Mouse (Mus musculus): ENCODE measurements around the gene Sgk2. TPM values are rescaled to one million over a fixed set of nuclear protein-coding genes. Genes with fewer than 3 reads are reported as not detected.

The Sgk2 gene
- polyA plus RNA-seq, 1 experiment from 2014 or later: not detected

DNA sequence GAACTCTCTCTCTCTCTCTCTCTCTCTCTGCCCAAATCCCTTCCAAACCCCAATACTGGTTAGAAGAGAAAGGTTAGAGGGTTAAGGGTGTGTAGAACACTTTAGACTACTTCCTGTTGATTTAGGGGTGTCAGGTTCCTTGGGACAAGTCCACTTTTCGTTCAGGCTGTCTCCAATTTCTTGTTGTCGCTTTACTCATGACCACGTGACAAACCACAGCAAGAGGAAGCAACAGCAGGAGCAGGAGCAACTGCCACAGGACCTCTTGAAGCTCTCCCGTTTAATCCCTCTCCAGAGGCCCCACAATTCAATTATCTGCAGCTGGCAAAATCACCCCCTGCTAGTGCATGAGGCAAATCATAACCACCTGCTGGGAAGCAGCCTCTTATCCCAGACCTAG is 45.5 kb downstream of the Sgk2 start:
- Histone ChIP-seq H3K4me1 (ENCODE audit: control insufficient read depth, insufficient read depth, low read length) (peaks cover 4% of the 10 kb centered on the region; the same call in 1 of the 2 replicates), H3K9ac (ENCODE audit: low read depth, low read length) (no peak overlapping the region), H3K4me2 (no peak overlapping the region), H3K9me3 (replicated peaks; ENCODE audit: control insufficient read depth, low read length) (no peaks in the 10 kb centered on the region), H3K27me3 (ENCODE audit: control insufficient read depth, insufficient read depth, low read length) (no peaks in the 10 kb centered on the region), H3K4me3 (ENCODE audit: low read depth, low read length) (no peak overlapping the region), H3K27ac (ENCODE audit: low read depth, low read length) (no peak overlapping the region), H3K36me3 (ENCODE audit: control insufficient read depth, insufficient read depth, low read length) (peaks cover 16% of the 10 kb centered on the region)
- no peak for ATAC-seq (replicated peaks; ENCODE audit: insufficient number of reproducible peaks, low FRiP score, low TSS enrichment)
- WGBS (ENCODE audit: insufficient replicate concordance): 44% methylated on average over 4 of the region's 4 CpGs

- no peak overlapping the region for H3K4me2 ChIP-seq
These were observed 52.8 kb downstream of the Sgk2 start for GRCm38 (mm10) chr2:163039940-163040339.

GRCm38 (mm10) chr2:163048125-163048524 is 61.0 kb downstream of the Sgk2 start:
- Histone ChIP-seq H3K4me1 (ENCODE audit: control insufficient read depth, insufficient read depth, low read length) (peaks cover 4% of the 10 kb centered on the region), H3K4me2 (peak overlapping the region; percentile 56), H3K9me3 (replicated peaks; ENCODE audit: control insufficient read depth, low read length) (no peaks in the 10 kb centered on the region), H3K27ac (ENCODE audit: low read depth, low read length) (no peak overlapping the region), H3K36me3 (ENCODE audit: control insufficient read depth, insufficient read depth, low read length) (peaks cover 11% of the 10 kb centered on the region; the same call in 1 of the 2 replicates), H3K27me3 (ENCODE audit: control insufficient read depth, insufficient read depth, low read length) (no peaks in the 10 kb centered on the region), H3K9ac (ENCODE audit: low read depth, low read length) (0 out of 2 replicates have a peak overlapping the region, but pooled peaks have one; percentile 28), H3K4me3 (ENCODE audit: low read depth, low read length) (peak overlapping the region; percentile 8; the same call in 1 of the 2 replicates)
- WGBS (ENCODE audit: insufficient replicate concordance): 3% methylated on average over 10 of the region's 10 CpGs
- ATAC-seq (replicated peaks; ENCODE audit: insufficient number of reproducible peaks, low FRiP score, low TSS enrichment): 0 out of 2 replicates have a peak, but pooled peaks have one; percentile 46

More at GRCm38 (mm10) chr2:163039940-163040339, 52.8 kb downstream of the Sgk2 start:
- 80% methylated on average over 7 of the region's 7 CpGs for WGBS (ENCODE audit: insufficient replicate concordance)
- no peak overlapping the region for H3K4me3 ChIP-seq (ENCODE audit: low read depth, low read length)
- H3K27ac ChIP-seq (ENCODE audit: low read depth, low read length): no peak overlapping the region
- H3K27me3 ChIP-seq (ENCODE audit: control insufficient read depth, insufficient read depth, low read length): no peaks in the 10 kb centered on the region
- peaks cover 35% of the 10 kb centered on the region for H3K36me3 ChIP-seq (ENCODE audit: control insufficient read depth, insufficient read depth, low read length)
- H3K9ac ChIP-seq (ENCODE audit: low read depth, low read length): no peak overlapping the region
- peaks cover 4% of the 10 kb centered on the region; the same call in 1 of the 2 replicates for H3K4me1 ChIP-seq (ENCODE audit: control insufficient read depth, insufficient read depth, low read length)
- H3K9me3 ChIP-seq (replicated peaks; ENCODE audit: control insufficient read depth, low read length): no peaks in the 10 kb centered on the region
- no peak for ATAC-seq (replicated peaks; ENCODE audit: insufficient number of reproducible peaks, low FRiP score, low TSS enrichment)

DNA sequence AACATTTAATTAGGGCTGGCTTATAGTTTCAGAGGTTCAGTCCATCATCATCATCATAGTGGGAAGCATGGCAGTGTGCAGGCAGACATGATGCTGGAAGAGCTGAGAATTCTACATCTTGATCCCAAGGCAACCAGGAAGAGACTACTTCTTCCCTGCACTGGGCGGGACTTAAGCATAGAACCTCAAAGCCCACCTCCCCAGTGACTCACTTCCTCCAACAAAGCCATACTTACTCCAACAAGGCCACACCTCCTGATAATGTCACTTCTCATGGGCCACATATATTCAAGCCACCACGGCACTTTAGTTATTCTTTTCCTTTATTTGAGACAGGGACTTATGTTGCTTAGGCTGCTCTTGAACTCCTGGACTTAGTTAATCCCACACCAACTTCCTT is 62.0 kb downstream of the Sgk2 start:
- H3K4me1 ChIP-seq (ENCODE audit: control insufficient read depth, insufficient read depth, low read length): peaks cover 9% of the 10 kb centered on the region
- no peak overlapping the region for H3K27ac ChIP-seq (ENCODE audit: low read depth, low read length)
- H3K4me2 ChIP-seq: no peak overlapping the region
- no peaks in the 10 kb centered on the region for H3K9me3 ChIP-seq (replicated peaks; ENCODE audit: control insufficient read depth, low read length)
- WGBS (ENCODE audit: insufficient replicate concordance): 82% methylated on average over 2 of the region's 2 CpGs
- H3K36me3 ChIP-seq (ENCODE audit: control insufficient read depth, insufficient read depth, low read length): peaks cover 8% of the 10 kb centered on the region; the same call in 1 of the 2 replicates
- no peak overlapping the region for H3K9ac ChIP-seq (ENCODE audit: low read depth, low read length)
- H3K27me3 ChIP-seq (ENCODE audit: control insufficient read depth, insufficient read depth, low read length): no peaks in the 10 kb centered on the region
- no peak overlapping the region for H3K4me3 ChIP-seq (ENCODE audit: low read depth, low read length)
- ATAC-seq (replicated peaks; ENCODE audit: insufficient number of reproducible peaks, low FRiP score, low TSS enrichment): no peak

- Histone ChIP-seq H3K4me1 (ENCODE audit: control insufficient read depth, insufficient read depth, low read length) (peaks cover 26% of the 10 kb centered on the region), H3K27me3 (ENCODE audit: control insufficient read depth, insufficient read depth, low read length) (no peaks in the 10 kb centered on the region), H3K4me3 (ENCODE audit: low read depth, low read length) (no peak overlapping the region), H3K9ac (ENCODE audit: low read depth, low read length) (no peak overlapping the region), H3K4me2 (no peak overlapping the region), H3K36me3 (ENCODE audit: control insufficient read depth, insufficient read depth, low read length) (no peaks in the 10 kb centered on the region; the same call in 1 of the 2 replicates), H3K27ac (ENCODE audit: low read depth, low read length) (no peak overlapping the region), H3K9me3 (replicated peaks; ENCODE audit: control insufficient read depth, low read length) (no peaks in the 10 kb centered on the region)
- WGBS (ENCODE audit: insufficient replicate concordance): 82% methylated on average over 1 of the region's 1 CpGs
- no peak for ATAC-seq (replicated peaks; ENCODE audit: insufficient number of reproducible peaks, low FRiP score, low TSS enrichment)
These were observed 64.6 kb downstream of the Sgk2 start for GRCm38 (mm10) chr2:163051691-163052090.

DNA sequence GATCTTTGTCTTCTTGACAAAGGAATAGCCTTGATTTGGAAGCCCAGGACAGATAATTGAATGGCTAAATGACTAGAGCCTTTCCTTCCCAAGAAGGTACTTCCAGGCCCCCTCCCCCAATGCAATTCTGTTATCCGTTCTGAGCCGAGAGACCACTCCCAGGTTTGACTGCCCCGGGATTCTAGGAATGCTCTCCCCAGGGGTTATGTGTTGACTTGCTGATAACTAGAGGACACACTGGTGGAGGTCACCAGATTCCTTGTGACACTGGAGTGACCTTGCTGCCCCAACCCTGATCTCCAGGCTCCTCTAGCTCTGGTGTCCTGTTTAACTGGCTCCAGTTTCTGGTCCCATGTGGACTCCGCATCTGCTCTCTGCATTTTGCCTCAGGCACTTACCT is 65.0 kb downstream of the Sgk2 start:
- Histone ChIP-seq H3K9ac (ENCODE audit: low read depth, low read length) (no peak overlapping the region), H3K4me3 (ENCODE audit: low read depth, low read length) (no peak overlapping the region)

GRCm38 (mm10) chr2:163052826-163053225 is 65.7 kb downstream of the Sgk2 start:
- H3K27me3 ChIP-seq (ENCODE audit: control insufficient read depth, insufficient read depth, low read length): no peaks in the 10 kb centered on the region
- H3K9me3 ChIP-seq (replicated peaks; ENCODE audit: control insufficient read depth, low read length): no peaks in the 10 kb centered on the region
- no peak for ATAC-seq (replicated peaks; ENCODE audit: insufficient number of reproducible peaks, low FRiP score, low TSS enrichment)
- H3K9ac ChIP-seq (ENCODE audit: low read depth, low read length): no peak overlapping the region
- peaks cover 27% of the 10 kb centered on the region for H3K4me1 ChIP-seq (ENCODE audit: control insufficient read depth, insufficient read depth, low read length)
- H3K36me3 ChIP-seq (ENCODE audit: control insufficient read depth, insufficient read depth, low read length): no peaks in the 10 kb centered on the region
- no peak overlapping the region for H3K4me3 ChIP-seq (ENCODE audit: low read depth, low read length)
- H3K4me2 ChIP-seq: no peak overlapping the region
- H3K27ac ChIP-seq (ENCODE audit: low read depth, low read length): no peak overlapping the region
- 65% methylated on average over 4 of the region's 4 CpGs for WGBS (ENCODE audit: insufficient replicate concordance)

More for the DNA sequence above, 65.0 kb downstream of the Sgk2 start:
- H3K27me3 ChIP-seq (ENCODE audit: control insufficient read depth, insufficient read depth, low read length): no peaks in the 10 kb centered on the region
- no peaks in the 10 kb centered on the region for H3K9me3 ChIP-seq (replicated peaks; ENCODE audit: control insufficient read depth, low read length)
- 11% methylated on average over 4 of the region's 4 CpGs for WGBS (ENCODE audit: insufficient replicate concordance)
- H3K4me1 ChIP-seq (ENCODE audit: control insufficient read depth, insufficient read depth, low read length): peaks cover 27% of the 10 kb centered on the region
- H3K27ac ChIP-seq (ENCODE audit: low read depth, low read length): no peak overlapping the region
- H3K4me2 ChIP-seq: no peak overlapping the region
- no peaks in the 10 kb centered on the region; the same call in 1 of the 2 replicates for H3K36me3 ChIP-seq (ENCODE audit: control insufficient read depth, insufficient read depth, low read length)
- no peak for ATAC-seq (replicated peaks; ENCODE audit: insufficient number of reproducible peaks, low FRiP score, low TSS enrichment)

DNA sequence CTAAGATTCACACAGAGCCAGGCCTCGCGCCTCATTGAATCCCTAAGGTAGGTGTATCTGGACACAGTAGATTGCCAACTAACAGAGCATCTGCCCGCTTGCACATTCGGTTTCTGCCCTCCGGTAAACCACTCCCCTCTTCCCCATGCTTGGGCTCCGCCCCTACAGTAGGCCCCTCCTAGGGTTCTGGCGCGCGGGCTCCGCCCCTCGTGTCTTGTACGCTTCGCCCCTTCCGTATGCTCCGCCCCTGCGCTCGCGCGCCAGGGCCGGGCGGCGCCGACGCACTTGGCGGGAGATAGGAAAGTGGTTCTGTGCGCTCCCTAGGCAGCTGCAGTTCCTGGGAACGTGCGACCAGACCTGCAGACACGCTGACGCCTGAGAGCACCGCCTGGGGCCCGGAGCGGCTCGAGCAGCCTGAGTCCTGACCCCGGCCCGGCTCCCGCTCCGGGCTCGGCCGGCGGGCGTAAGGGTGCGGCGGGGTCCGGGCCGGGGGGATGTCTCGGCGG is 67.3 kb downstream of the Sgk2 start, which contains the start of gene Mybl2:
Gene Mybl2 (plus strand): TSS at position 353 of the 506 bp plus-strand sequence.
- Histone ChIP-seq H3K36me3 (ENCODE audit: control insufficient read depth, insufficient read depth, low read length) (no peaks in the 10 kb centered on the region), H3K9me3 (replicated peaks; ENCODE audit: control insufficient read depth, low read length) (no peaks in the 10 kb centered on the region), H3K27me3 (ENCODE audit: control insufficient read depth, insufficient read depth, low read length) (no peaks in the 10 kb centered on the region), H3K4me3 (ENCODE audit: low read depth, low read length) (peak within 1 kb of the TSS; percentile 74), H3K27ac (ENCODE audit: low read depth, low read length) (peak within 1 kb of the TSS; percentile 60), H3K4me2 (peak within 1 kb of the TSS; percentile 97), H3K9ac (ENCODE audit: low read depth, low read length) (peak within 1 kb of the TSS; percentile 82), H3K4me1 (ENCODE audit: control insufficient read depth, insufficient read depth, low read length) (peaks cover 27% of the 10 kb centered on the region)
- under 1% methylated on average over 43 of the region's 48 CpGs for WGBS (ENCODE audit: insufficient replicate concordance)
- peak; percentile 100 for ATAC-seq (replicated peaks; ENCODE audit: insufficient number of reproducible peaks, low FRiP score, low TSS enrichment)

Measured in heart, embryonic 11.5 days (tissue).